Mouse (Mus musculus) ES-Bruce4 (cell line): ENCODE results near the gene Colgalt2.

ENCODE experiments used
- CTCF ChIP-seq: IDR thresholded peaks from one replicate; pipeline ENCODE4 v1.8.1; 2011; ENCODE audit warnings: low read depth, low read length
- EP300 ChIP-seq: IDR thresholded peaks from 2 replicates; pipeline ENCODE4 v1.6.1; 2011; ENCODE audit warnings: low read depth, low read length; ENCODE audit not compliant: insufficient read depth

DNA sequence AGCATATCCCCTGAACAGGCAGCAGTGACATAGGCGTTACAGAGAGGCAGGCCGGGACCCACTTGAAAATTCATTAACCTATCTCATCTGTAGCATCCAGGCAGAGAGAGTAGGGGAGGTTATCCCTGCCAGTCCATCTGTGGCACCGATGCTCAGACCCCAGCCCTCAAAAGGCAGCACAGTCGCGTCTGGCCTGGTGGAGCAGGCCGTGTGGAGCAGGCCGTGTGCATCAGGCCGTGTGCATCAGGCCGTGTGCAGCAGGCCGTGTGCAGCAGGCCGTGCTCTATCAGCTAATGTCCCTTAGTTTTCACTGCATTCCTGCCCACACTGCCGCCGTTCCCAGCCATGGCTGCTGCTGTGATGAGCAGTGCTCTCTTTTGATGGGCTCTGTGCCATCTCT lies 137.6 kb downstream of the Colgalt2 start:
- TF ChIP-seq EP300 (no peak), CTCF (no peak)
